ENCODE assay signal across 9 mouse cellular contexts in genomic region chr7:12835779-12836178, GRCm38 (mm10). TPM values are rescaled to one million over a fixed set of nuclear protein-coding genes. Genes with fewer than 3 reads are reported as not detected.
A peak's percentile ranks its signal among the peaks of the same experiment; 100 is the strongest.
DNase-seq lines count a peak whose midpoint lies in the region; ATAC-seq and TF ChIP-seq lines count a peak whose summit lies in the region.
"Had no signal": no experiment of that assay in that cellular context is flagged by ENCODE, and none has a peak within 500 bp of the region (broad histone marks: within the 10 kb centered on the region; RNA-seq: fewer than 3 reads in every experiment).

No protein-coding gene starts in this region.

- no peak for DNase-seq in heart, adult 11 months
- no peak for DNase-seq in forebrain, postnatal 0 days
- DNase-seq in right cerebral cortex, postnatal 10 days (ENCODE audit: low spot score in 2 of 2), result no peak
- DNase-seq in embryo, embryonic 10 days (ENCODE audit: low spot score), result no peak
- DNase-seq in thymus, postnatal 14 days, result no peak
- DNase-seq: B cell, adult 2 months had no signal

- H3K4me3 ChIP-seq in heart, embryonic 11.5 days (ENCODE audit: low read depth, low read length), result peak overlapping the region; percentile 75
- peak overlapping the region; percentile 95 for H3K4me3 ChIP-seq in E14TG2a.4 (replicated peaks; ENCODE audit: low read length)
- peak overlapping the region; percentile 62 for H3K4me3 ChIP-seq in forebrain, postnatal 0 days (ENCODE audit: low read depth, low read length)
- peak overlapping the region; percentile 70 for H3K4me3 ChIP-seq in liver, embryonic 16.5 days (ENCODE audit: low read depth, low read length)

- no peaks in the 10 kb centered on the region for H3K27me3 ChIP-seq in heart, embryonic 11.5 days (ENCODE audit: control insufficient read depth, insufficient read depth, low read length)
- H3K27me3 ChIP-seq in E14TG2a.4 (ENCODE audit: insufficient read depth, low read length), result no peaks in the 10 kb centered on the region
- no peaks in the 10 kb centered on the region for H3K27me3 ChIP-seq in forebrain, postnatal 0 days (ENCODE audit: insufficient read depth, low read length)
- no peaks in the 10 kb centered on the region for H3K27me3 ChIP-seq in liver, embryonic 16.5 days (ENCODE audit: control insufficient read depth, insufficient read depth, low read depth, low read length)

- TF ChIP-seq CTCF in E14TG2a.4 (conservative IDR thresholded peaks at IDR 0.05; ENCODE audit: low read length), result no peak
- TF ChIP-seq CTCF in forebrain, postnatal 0 days (IDR thresholded peaks at IDR 0.05; ENCODE audit: low read depth), result no peak

- 91% methylated on average over 4 of the region's 4 CpGs for WGBS in heart, embryonic 11.5 days (ENCODE audit: insufficient replicate concordance)
- 98% methylated on average over 4 of the region's 4 CpGs for WGBS in forebrain, postnatal 0 days
- WGBS in liver, embryonic 16.5 days (ENCODE audit: insufficient replicate concordance), result 77% methylated on average over 4 of the region's 4 CpGs

- no peaks in the 10 kb centered on the region for H3K4me1 ChIP-seq in heart, embryonic 11.5 days (ENCODE audit: control insufficient read depth, insufficient read depth, low read length)
- H3K4me1 ChIP-seq in E14TG2a.4 (replicated peaks; ENCODE audit: low read depth, low read length), result peaks cover 34% of the 10 kb centered on the region
- 0 out of 2 replicates have a peak, but pooled peaks cover 3% of the 10 kb centered on the region for H3K4me1 ChIP-seq in forebrain, postnatal 0 days (ENCODE audit: insufficient read depth)
- peaks cover 5% of the 10 kb centered on the region for H3K4me1 ChIP-seq in liver, embryonic 16.5 days (ENCODE audit: control insufficient read depth, low read depth, low read length)

- no peak for ATAC-seq in heart, embryonic 11.5 days (replicated peaks; ENCODE audit: insufficient number of reproducible peaks, low FRiP score, low TSS enrichment)
- no peak for ATAC-seq in forebrain, postnatal 0 days
- no peak for ATAC-seq in liver, embryonic 16.5 days (ENCODE audit: low read depth)

- peaks cover 31% of the 10 kb centered on the region for H3K9me3 ChIP-seq in heart, embryonic 11.5 days (replicated peaks; ENCODE audit: control insufficient read depth, low read length)
- no peaks in the 10 kb centered on the region for H3K9me3 ChIP-seq in E14TG2a.4 (ENCODE audit: low read length)
- H3K9me3 ChIP-seq in forebrain, postnatal 0 days (ENCODE audit: low read length), result peaks cover 38% of the 10 kb centered on the region
- H3K9me3 ChIP-seq in liver, embryonic 16.5 days (replicated peaks; ENCODE audit: control insufficient read depth, low read length), result peaks cover 8% of the 10 kb centered on the region

- H3K27ac ChIP-seq in heart, embryonic 11.5 days (ENCODE audit: low read depth, low read length), result no peak overlapping the region
- no peak overlapping the region for H3K27ac ChIP-seq in forebrain, postnatal 0 days (ENCODE audit: low read depth, low read length)
- H3K27ac ChIP-seq in liver, embryonic 16.5 days (ENCODE audit: low read length), result no peak overlapping the region

- peaks cover 38% of the 10 kb centered on the region for H3K36me3 ChIP-seq in heart, embryonic 11.5 days (ENCODE audit: control insufficient read depth, insufficient read depth, low read length)
- peaks cover 47% of the 10 kb centered on the region for H3K36me3 ChIP-seq in E14TG2a.4 (ENCODE audit: insufficient read depth, low read length)
- H3K36me3 ChIP-seq in forebrain, postnatal 0 days (ENCODE audit: insufficient read depth), result peaks cover 33% of the 10 kb centered on the region
- peaks cover 37% of the 10 kb centered on the region for H3K36me3 ChIP-seq in liver, embryonic 16.5 days (ENCODE audit: control insufficient read depth, insufficient read depth)

- peak overlapping the region; percentile 74 for H3K4me2 ChIP-seq in heart, embryonic 11.5 days
- H3K4me2 ChIP-seq in forebrain, postnatal 0 days (ENCODE audit: low read depth), result peak overlapping the region; percentile 57; the same call in 1 of the 2 replicates
- peak overlapping the region; percentile 69 for H3K4me2 ChIP-seq in liver, embryonic 16.5 days (ENCODE audit: low read depth, low read length)

- no peak overlapping the region for H3K9ac ChIP-seq in heart, embryonic 11.5 days (ENCODE audit: low read depth, low read length)
- H3K9ac ChIP-seq in forebrain, postnatal 0 days, result no peak overlapping the region
- H3K9ac ChIP-seq in liver, embryonic 16.5 days (ENCODE audit: low read depth, low read length), result no peak overlapping the region

RNA-seq across cellular contexts. Expression of gene Zfp110, which starts 1.2 kb away (rescaled TPM):
- polyA plus RNA-seq in heart, embryonic 11.5 days (2014; fragmentation: Nextera tagmentation; extraction: Ambion mirVana), result 21.6 and 25.6 TPM in 2 replicates
- 34.9 and 43.2 TPM in 2 replicates for total RNA-seq in forebrain, postnatal 0 days (2014; rRNA removed)
- polyA plus RNA-seq in forebrain, postnatal 0 days (2015; fragmentation: Nextera tagmentation; extraction: Ambion mirVana), result 15.4 and 18.5 TPM in 2 replicates
- polyA plus RNA-seq in liver, embryonic 16.5 days (2015; fragmentation: Nextera tagmentation; extraction: Ambion mirVana), result 12.0 and 12.7 TPM in 2 replicates

RNA-seq across cellular contexts. Expression of gene Zfp329, which starts 17.1 kb away (rescaled TPM):
- polyA plus RNA-seq in heart, embryonic 11.5 days (2014; fragmentation: Nextera tagmentation; extraction: Ambion mirVana), result 12.4 and 13.4 TPM in 2 replicates
- total RNA-seq in forebrain, postnatal 0 days (2014; rRNA removed), result 20.6 and 26.6 TPM in 2 replicates
- polyA plus RNA-seq in forebrain, postnatal 0 days (2015; fragmentation: Nextera tagmentation; extraction: Ambion mirVana), result 8.1 and 14.2 TPM in 2 replicates
- polyA plus RNA-seq in liver, embryonic 16.5 days (2015; fragmentation: Nextera tagmentation; extraction: Ambion mirVana), result 1.7 and 2.3 TPM in 2 replicates

RNA-seq across cellular contexts. Expression of gene Zscan18, which starts 32.3 kb away (rescaled TPM):
- 8.5 and 9.1 TPM in 2 replicates for polyA plus RNA-seq in heart, embryonic 11.5 days (2014; fragmentation: Nextera tagmentation; extraction: Ambion mirVana)
- 28.4 and 36.7 TPM in 2 replicates for total RNA-seq in forebrain, postnatal 0 days (2014; rRNA removed)
- polyA plus RNA-seq in forebrain, postnatal 0 days (2015; fragmentation: Nextera tagmentation; extraction: Ambion mirVana), result 13.3 and 17.8 TPM in 2 replicates
- 0.40 and 0.58 TPM in 2 replicates for polyA plus RNA-seq in liver, embryonic 16.5 days (2015; fragmentation: Nextera tagmentation; extraction: Ambion mirVana)

RNA-seq across cellular contexts. Expression of gene Zfp128, which starts 45.2 kb away (rescaled TPM):
- polyA plus RNA-seq in heart, embryonic 11.5 days (2014; fragmentation: Nextera tagmentation; extraction: Ambion mirVana), result 2.8 and 3.6 TPM in 2 replicates
- 17.7 and 18.5 TPM in 2 replicates for total RNA-seq in forebrain, postnatal 0 days (2014; rRNA removed)
- polyA plus RNA-seq in forebrain, postnatal 0 days (2015; fragmentation: Nextera tagmentation; extraction: Ambion mirVana), result 1.5 and 2.0 TPM in 2 replicates
- 0.54 and 0.55 TPM in 2 replicates for polyA plus RNA-seq in liver, embryonic 16.5 days (2015; fragmentation: Nextera tagmentation; extraction: Ambion mirVana)
